Mouse (Mus musculus): Measurements from ENCODE around the gene Msx3.

- TF ChIP-seq CTCF (IDR thresholded peaks at IDR 0.05; ENCODE audit: borderline replicate concordance, extremely low read depth, insufficient read depth, insufficient read length) (no peak), POLR2A (IDR thresholded peaks at IDR 0.05; ENCODE audit: borderline replicate concordance, extremely low read depth, insufficient read depth, insufficient read length, poor library complexity, severe bottlenecking) (no peak)
Measured at GRCm38 (mm10) chr7:140092924-140093528, 44.1 kb upstream of the Msx3 start, which contains the start of gene Prap1.

Measured in brain, embryonic 14.5 days (tissue).